8 mouse cellular contexts compared by ENCODE assay signal in the genomic region with DNA sequence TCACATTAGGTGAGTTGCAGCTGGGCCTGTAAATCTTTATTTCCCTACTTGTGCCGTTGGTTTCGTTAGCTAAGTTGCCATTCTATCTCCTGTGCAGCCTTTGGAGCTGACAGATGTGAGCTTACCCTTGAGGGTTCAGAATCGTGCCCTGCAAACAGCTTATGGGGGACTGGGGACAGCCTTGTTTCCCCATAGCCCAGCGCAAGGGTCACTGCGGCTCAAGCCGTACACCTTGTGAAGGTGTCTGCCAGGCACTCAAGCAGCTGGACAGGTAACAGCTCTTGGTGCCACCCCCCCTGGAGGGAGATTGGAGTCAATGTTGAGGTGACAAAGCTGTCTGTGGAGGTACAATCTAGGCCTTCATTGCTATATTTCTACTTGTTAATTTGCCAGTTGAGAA. TPM values are rescaled to one million over a fixed set of nuclear protein-coding genes. Genes with fewer than 3 reads are reported as not detected.
DNase-seq lines count a peak whose midpoint lies in the region; ATAC-seq and TF ChIP-seq lines count a peak whose summit lies in the region.

No protein-coding gene starts in this region.

- ATAC-seq in forebrain, postnatal 0 days = no peak
- no peak for ATAC-seq in liver, postnatal 0 days

- peak overlapping the region; percentile 72; the same call in 1 of the 2 replicates for H3K9ac ChIP-seq in forebrain, postnatal 0 days
- peak overlapping the region; percentile 72 for H3K9ac ChIP-seq in liver, postnatal 0 days (replicated peaks)

- peaks cover 28% of the 10 kb centered on the region for H3K79me3 ChIP-seq in C2C12 (ENCODE audit: low read depth)

- 35% methylated on average over 6 of the region's 6 CpGs for WGBS in forebrain, postnatal 0 days
- WGBS in liver, postnatal 0 days (ENCODE audit: insufficient replicate concordance) = 23% methylated on average over 6 of the region's 6 CpGs

- H3K4me2 ChIP-seq in forebrain, postnatal 0 days (ENCODE audit: low read depth) = peak overlapping the region; percentile 70
- H3K4me2 ChIP-seq in liver, postnatal 0 days (ENCODE audit: low read depth, low read length) = peak overlapping the region; percentile 82

- DNase-seq in cerebellum, adult 9-10 months = peak; percentile 42
- no peak for DNase-seq in cerebellum, postnatal 36 days
- DNase-seq in forebrain, postnatal 0 days = no peak
- DNase-seq in liver, postnatal 0 days = no peak
- no peak for DNase-seq in adrenal gland, postnatal 36 days
- no peak for DNase-seq in right cerebral cortex, postnatal 14 days
- no peak for DNase-seq in layer of hippocampus, postnatal 25 days (ENCODE audit: extremely low spot score in 1 of 2, low spot score in 1 of 2)

- H3K9me3 ChIP-seq in forebrain, postnatal 0 days (ENCODE audit: low read length) = no peaks in the 10 kb centered on the region
- H3K9me3 ChIP-seq in liver, postnatal 0 days (ENCODE audit: low read length) = no peaks in the 10 kb centered on the region

- H3K4me1 ChIP-seq in forebrain, postnatal 0 days (ENCODE audit: insufficient read depth) = peaks cover 16% of the 10 kb centered on the region
- H3K4me1 ChIP-seq in liver, postnatal 0 days (ENCODE audit: insufficient read depth) = peaks cover 11% of the 10 kb centered on the region

- no peak overlapping the region for H3K27ac ChIP-seq in forebrain, postnatal 0 days (ENCODE audit: low read depth, low read length)
- peak overlapping the region; percentile 77 for H3K27ac ChIP-seq in liver, postnatal 0 days (ENCODE audit: low read depth)

- peak overlapping the region; percentile 99 for H3K4me3 ChIP-seq in C2C12 (ENCODE audit: insufficient read depth, poor library complexity, severe bottlenecking)
- H3K4me3 ChIP-seq in forebrain, postnatal 0 days (ENCODE audit: low read depth, low read length) = peak overlapping the region; percentile 64
- peak overlapping the region; percentile 74 for H3K4me3 ChIP-seq in liver, postnatal 0 days (ENCODE audit: low read depth, low read length)

- no peak for TF ChIP-seq CTCF in C2C12 (IDR thresholded peaks at IDR 0.05; ENCODE audit: control insufficient read depth, insufficient read depth, insufficient read length)
- no peak for TF ChIP-seq CTCF in forebrain, postnatal 0 days (IDR thresholded peaks at IDR 0.05; ENCODE audit: low read depth)
- no peak for TF ChIP-seq CTCF in liver, postnatal 0 days (IDR thresholded peaks at IDR 0.05; ENCODE audit: low read depth)

- H3K79me2 ChIP-seq in C2C12 (ENCODE audit: control insufficient read depth, insufficient read depth) = peaks cover 35% of the 10 kb centered on the region

- H3K36me3 ChIP-seq in C2C12 (ENCODE audit: control insufficient read depth, insufficient read depth) = peaks cover 35% of the 10 kb centered on the region
- peaks cover 26% of the 10 kb centered on the region for H3K36me3 ChIP-seq in forebrain, postnatal 0 days (ENCODE audit: insufficient read depth)
- H3K36me3 ChIP-seq in liver, postnatal 0 days (replicated peaks; ENCODE audit: insufficient read depth, low read length) = peaks cover 28% of the 10 kb centered on the region

- TF ChIP-seq EP300 in liver, postnatal 0 days (IDR thresholded peaks at IDR 0.05; ENCODE audit: low read depth) = no peak

- H3K27me3 ChIP-seq in C2C12 (ENCODE audit: control insufficient read depth, insufficient read depth, insufficient read length) = no peaks in the 10 kb centered on the region
- H3K27me3 ChIP-seq in forebrain, postnatal 0 days (ENCODE audit: insufficient read depth, low read length) = no peaks in the 10 kb centered on the region
- H3K27me3 ChIP-seq in liver, postnatal 0 days (ENCODE audit: insufficient read depth, low read length) = no peaks in the 10 kb centered on the region

- peak overlapping the region; percentile 85 for H3ac ChIP-seq in C2C12 (ENCODE audit: control insufficient read depth, insufficient read length, low read depth)

TF ChIP-seq in C2C12, 6 proteins besides CTCF, POLR2A, EP300 and RAD21:
- TF ChIP-seq MYOD1 (IDR thresholded peaks at IDR 0.05; ENCODE audit: control insufficient read depth, insufficient read length, low read depth) = no peak
- no peak for TF ChIP-seq CEBPB (IDR thresholded peaks at IDR 0.05; ENCODE audit: low read depth)
- no peak for TF ChIP-seq FOSL1 (IDR thresholded peaks at IDR 0.05; ENCODE audit: insufficient read depth, low read length, poor library complexity, severe bottlenecking)
- TF ChIP-seq MYOG (IDR thresholded peaks at IDR 0.05; ENCODE audit: control insufficient read depth, extremely low read depth, insufficient read length) = no peak
- no peak for TF ChIP-seq MAX (IDR thresholded peaks at IDR 0.05)
- no peak for TF ChIP-seq USF1 (IDR thresholded peaks at IDR 0.05; ENCODE audit: low read depth)

RNA-seq across cellular contexts. Expression of gene Rps9, which starts 2.1 kb away (rescaled TPM):
- polyA plus RNA-seq in C2C12 (2012; fragmentation: generic; extraction: Trizol) = 3,200 TPM
- 1,013 and 1,830 TPM in 2 replicates for total RNA-seq in forebrain, postnatal 0 days (2014; rRNA removed)
- polyA plus RNA-seq in forebrain, postnatal 0 days (2015; fragmentation: Nextera tagmentation; extraction: Ambion mirVana) = 807 and 937 TPM in 2 replicates
- 859 and 872 TPM in 2 replicates for polyA plus RNA-seq in liver, postnatal 0 days (2015; fragmentation: Nextera tagmentation; extraction: Ambion mirVana)
- total RNA-seq in adrenal gland, postnatal 36 days (2021) = 1,000 to 10,000 TPM; 1,002 to 1,021 TPM
- total RNA-seq in layer of hippocampus, postnatal 25 days (2021) = 100 to 1,000 TPM; 367 to 434 TPM

RNA-seq across cellular contexts. Expression of gene Mboat7, which starts 12.6 kb away (rescaled TPM):
- polyA plus RNA-seq in C2C12 (2012; fragmentation: generic; extraction: Trizol) = 45.8 TPM
- 112 and 165 TPM in 2 replicates for total RNA-seq in forebrain, postnatal 0 days (2014; rRNA removed)
- polyA plus RNA-seq in forebrain, postnatal 0 days (2015; fragmentation: Nextera tagmentation; extraction: Ambion mirVana) = 81.8 and 107 TPM in 2 replicates
- 14.8 and 16.1 TPM in 2 replicates for polyA plus RNA-seq in liver, postnatal 0 days (2015; fragmentation: Nextera tagmentation; extraction: Ambion mirVana)
- total RNA-seq in adrenal gland, postnatal 36 days (2021) = 10 to 100 TPM; 62.4 to 66.6 TPM
- 100 to 1,000 TPM; 133 to 153 TPM for total RNA-seq in layer of hippocampus, postnatal 25 days (2021)

RNA-seq across cellular contexts. Expression of gene Tsen34, which starts 13.2 kb away (rescaled TPM):
- polyA plus RNA-seq in C2C12 (2012; fragmentation: generic; extraction: Trizol) = 215 TPM
- total RNA-seq in forebrain, postnatal 0 days (2014; rRNA removed) = 291 and 292 TPM in 2 replicates
- 259 and 282 TPM in 2 replicates for polyA plus RNA-seq in forebrain, postnatal 0 days (2015; fragmentation: Nextera tagmentation; extraction: Ambion mirVana)
- 46.1 and 50.9 TPM in 2 replicates for polyA plus RNA-seq in liver, postnatal 0 days (2015; fragmentation: Nextera tagmentation; extraction: Ambion mirVana)
- total RNA-seq in adrenal gland, postnatal 36 days (2021) = 100 to 1,000 TPM in 1 of 2 experiments, 10 to 100 TPM in 1; 99.5 to 113 TPM
- total RNA-seq in layer of hippocampus, postnatal 25 days (2021) = 10 to 100 TPM; 75.7 to 87.8 TPM

RNA-seq across cellular contexts. Expression of gene Pirb, which starts 14.3 kb away (rescaled TPM):
- not detected for polyA plus RNA-seq in C2C12 (2012; fragmentation: generic; extraction: Trizol)
- 0.48 and 0.54 TPM in 2 replicates for total RNA-seq in forebrain, postnatal 0 days (2014; rRNA removed)
- 0.24 and 0.25 TPM in 2 replicates for polyA plus RNA-seq in forebrain, postnatal 0 days (2015; fragmentation: Nextera tagmentation; extraction: Ambion mirVana)
- polyA plus RNA-seq in liver, postnatal 0 days (2015; fragmentation: Nextera tagmentation; extraction: Ambion mirVana) = 5.6 and 7.0 TPM in 2 replicates
- total RNA-seq in adrenal gland, postnatal 36 days (2021) = 1 to 10 TPM; 1.8 to 2.6 TPM
- total RNA-seq in layer of hippocampus, postnatal 25 days (2021) = under 1 TPM in 1 of 2 experiments, not detected in 1; 0.12 TPM

RNA-seq across cellular contexts. Expression of gene Tmc4, which starts 28.6 kb away (rescaled TPM):
- 1.8 TPM for polyA plus RNA-seq in C2C12 (2012; fragmentation: generic; extraction: Trizol)
- 3.1 and 3.5 TPM in 2 replicates for total RNA-seq in forebrain, postnatal 0 days (2014; rRNA removed)
- 0.93 and 2.0 TPM in 2 replicates for polyA plus RNA-seq in forebrain, postnatal 0 days (2015; fragmentation: Nextera tagmentation; extraction: Ambion mirVana)
- 4.7 and 5.0 TPM in 2 replicates for polyA plus RNA-seq in liver, postnatal 0 days (2015; fragmentation: Nextera tagmentation; extraction: Ambion mirVana)
- total RNA-seq in adrenal gland, postnatal 36 days (2021) = 10 to 100 TPM in 1 of 2 experiments, 1 to 10 TPM in 1; 8.7 to 11.6 TPM
- total RNA-seq in layer of hippocampus, postnatal 25 days (2021) = 1 to 10 TPM; 4.6 to 8.1 TPM
